Mouse (Mus musculus): ENCODE data around the gene Cfap221. TPM values are rescaled to one million over a fixed set of nuclear protein-coding genes. Genes with fewer than 3 reads are reported as not detected.
A peak's percentile ranks its signal among the peaks of the same experiment; 100 is the strongest.

Gene Cfap221
- polyA plus RNA-seq, 1 experiment from 2014 or later: 0.40 TPM

DNA sequence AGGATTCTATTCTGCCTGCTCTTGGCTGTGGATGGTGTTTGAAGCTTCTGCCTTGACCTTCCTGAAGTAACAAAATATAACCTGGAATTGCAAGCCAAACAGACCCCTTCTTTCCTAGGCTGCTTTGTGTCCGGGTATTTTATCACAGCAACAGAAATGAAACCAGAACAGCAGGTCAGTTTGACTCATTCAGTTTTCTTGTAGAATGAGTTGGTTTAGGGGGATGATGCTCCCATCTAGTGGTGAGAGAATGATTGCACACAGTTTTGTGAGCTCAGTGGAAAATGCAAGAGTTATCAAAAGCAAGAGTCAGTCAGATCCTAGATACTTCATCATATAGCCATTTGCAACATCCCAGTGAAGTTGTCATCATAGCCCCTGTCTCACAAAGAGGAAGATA, 67.3 kb downstream of the Cfap221 start:
- 0 out of 2 replicates have a peak, but pooled peaks have one; percentile 51 for ATAC-seq (ENCODE audit: low FRiP score, low read depth)
- Histone ChIP-seq H3K27ac (replicated peaks) (no peak overlapping the region), H3K4me3 (no peak overlapping the region), H3K4me1 (replicated peaks) (no peaks in the 10 kb centered on the region), H3K27me3 (no peaks in the 10 kb centered on the region), H3K9ac (no peak overlapping the region), H3K4me2 (no peak overlapping the region), H3K36me3 (no peaks in the 10 kb centered on the region), H3K9me3 (no peaks in the 10 kb centered on the region)
- 83% methylated on average over 1 of the region's 1 CpGs for WGBS

DNA sequence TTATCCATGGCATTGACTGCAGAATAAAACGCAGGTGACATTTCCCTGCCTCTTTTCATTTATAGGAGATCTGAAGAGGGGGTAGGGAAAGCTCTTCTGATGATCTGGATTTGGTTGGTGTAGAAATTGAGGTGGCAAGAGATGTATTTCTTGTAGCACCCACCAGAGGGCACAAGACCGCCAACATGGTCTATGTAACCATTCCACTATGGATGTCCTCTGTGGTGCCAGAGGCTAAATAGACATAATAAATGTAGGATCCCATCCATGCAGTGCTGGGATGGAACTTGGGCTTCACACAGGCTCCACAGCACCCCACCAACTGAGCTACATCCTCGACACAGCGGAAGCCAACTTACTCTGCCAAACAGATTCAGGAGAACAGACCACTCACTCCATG, 77.7 kb downstream of the Cfap221 start:
- ATAC-seq (ENCODE audit: low FRiP score, low read depth): no peak
- Histone ChIP-seq H3K4me1 (replicated peaks) (no peaks in the 10 kb centered on the region), H3K4me2 (no peak overlapping the region), H3K4me3 (no peak overlapping the region), H3K27ac (replicated peaks) (no peak overlapping the region), H3K36me3 (no peaks in the 10 kb centered on the region), H3K9ac (no peak overlapping the region), H3K9me3 (no peaks in the 10 kb centered on the region), H3K27me3 (no peaks in the 10 kb centered on the region)
- WGBS: 56% methylated on average over 4 of the region's 4 CpGs

DNA sequence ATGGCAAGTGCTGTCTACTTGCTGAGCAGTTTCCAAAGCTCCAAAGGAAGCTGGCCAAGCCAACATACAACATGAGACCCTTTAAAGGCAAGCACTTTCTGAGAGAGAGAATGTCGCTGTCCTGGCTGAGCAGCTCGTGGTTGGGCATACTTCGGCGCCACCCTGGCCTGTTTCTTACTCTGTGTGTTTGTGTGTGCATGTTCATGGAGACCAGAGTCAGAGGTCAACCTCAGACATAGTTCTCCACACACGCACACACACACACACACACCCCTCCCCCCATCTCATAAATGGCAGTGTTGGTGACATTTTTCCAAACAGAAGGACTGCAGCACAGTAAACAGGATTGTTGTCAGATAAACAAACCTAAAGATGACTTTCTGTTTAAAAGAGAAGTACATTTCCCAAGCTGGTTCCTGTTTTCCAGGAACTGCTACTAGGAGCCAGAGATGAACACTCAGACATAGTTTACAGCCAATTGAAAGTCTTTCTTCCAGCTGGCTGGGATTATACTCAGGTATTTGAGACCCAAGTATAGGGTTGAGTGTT, 80.1 kb downstream of the Cfap221 start:
- H3K4me2 ChIP-seq: no peak overlapping the region
- no peak overlapping the region for H3K27ac ChIP-seq (replicated peaks)
- H3K27me3 ChIP-seq: no peaks in the 10 kb centered on the region
- peaks cover 11% of the 10 kb centered on the region for H3K4me1 ChIP-seq (replicated peaks)
- no peaks in the 10 kb centered on the region for H3K36me3 ChIP-seq
- ATAC-seq (ENCODE audit: low FRiP score, low read depth): no peak
- no peaks in the 10 kb centered on the region for H3K9me3 ChIP-seq
- no peak overlapping the region for H3K4me3 ChIP-seq
- H3K9ac ChIP-seq: no peak overlapping the region
- 89% methylated on average over 5 of the region's 5 CpGs for WGBS

DNA sequence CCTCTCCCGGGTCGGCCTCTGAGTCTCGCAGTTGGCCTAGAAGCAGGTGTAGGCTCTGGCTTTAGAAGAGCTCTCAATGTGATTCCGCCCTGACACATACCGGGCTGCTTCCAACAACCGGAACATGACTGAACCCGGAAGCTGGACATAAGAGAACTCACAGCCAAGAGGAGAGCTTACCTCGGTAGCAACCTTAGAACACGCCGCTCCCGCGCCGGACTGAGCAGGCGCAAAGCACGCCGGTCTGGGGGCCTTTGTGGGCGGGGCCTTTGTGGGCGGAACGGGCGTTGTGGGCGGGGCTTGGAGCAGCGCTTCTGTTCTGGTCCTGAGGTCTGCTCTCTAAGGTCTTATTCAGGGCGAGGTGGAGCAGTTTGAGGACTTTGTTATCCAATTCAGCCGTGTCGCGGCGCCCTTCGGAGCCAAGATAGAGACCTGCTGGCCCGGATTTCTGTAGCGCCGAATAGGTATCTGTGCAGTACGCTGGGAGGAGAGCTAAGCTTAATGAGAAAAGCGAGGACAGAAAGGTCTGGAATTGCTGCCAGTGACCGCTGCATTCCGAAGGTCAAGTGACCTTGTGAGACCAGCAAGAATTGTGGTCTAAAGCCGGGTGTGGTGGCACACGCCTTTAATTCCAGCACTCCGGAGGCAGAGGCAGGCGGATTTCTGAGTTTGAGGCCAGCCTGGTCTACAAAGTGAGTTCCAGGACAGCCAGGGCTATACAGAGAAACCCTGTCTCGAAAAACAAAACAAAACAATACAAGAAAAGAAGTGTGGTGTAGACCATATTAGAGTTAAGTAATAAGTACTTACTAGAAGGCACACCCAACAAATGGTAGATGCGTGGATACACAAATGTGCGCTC, 83.8 kb downstream of the Cfap221 start, which contains the start of gene Tmem177:
Gene Tmem177, minus strand, starts transcription at position 256 of the 862 bp plus-strand sequence.
- Histone ChIP-seq H3K27ac (replicated peaks) (peak within 1 kb of the TSS; percentile 75), H3K9me3 (no peaks in the 10 kb centered on the region), H3K9ac (peak within 1 kb of the TSS; percentile 58), H3K4me1 (replicated peaks) (peaks cover 12% of the 10 kb centered on the region), H3K4me2 (peak within 1 kb of the TSS; percentile 73), H3K27me3 (no peaks in the 10 kb centered on the region), H3K36me3 (peaks cover 5% of the 10 kb centered on the region; the same call in 1 of the 2 replicates), H3K4me3 (peak within 1 kb of the TSS; percentile 64)
- ATAC-seq (ENCODE audit: low FRiP score, low read depth): peak; percentile 96
- WGBS: 11% methylated on average over 42 of the region's 42 CpGs

DNA sequence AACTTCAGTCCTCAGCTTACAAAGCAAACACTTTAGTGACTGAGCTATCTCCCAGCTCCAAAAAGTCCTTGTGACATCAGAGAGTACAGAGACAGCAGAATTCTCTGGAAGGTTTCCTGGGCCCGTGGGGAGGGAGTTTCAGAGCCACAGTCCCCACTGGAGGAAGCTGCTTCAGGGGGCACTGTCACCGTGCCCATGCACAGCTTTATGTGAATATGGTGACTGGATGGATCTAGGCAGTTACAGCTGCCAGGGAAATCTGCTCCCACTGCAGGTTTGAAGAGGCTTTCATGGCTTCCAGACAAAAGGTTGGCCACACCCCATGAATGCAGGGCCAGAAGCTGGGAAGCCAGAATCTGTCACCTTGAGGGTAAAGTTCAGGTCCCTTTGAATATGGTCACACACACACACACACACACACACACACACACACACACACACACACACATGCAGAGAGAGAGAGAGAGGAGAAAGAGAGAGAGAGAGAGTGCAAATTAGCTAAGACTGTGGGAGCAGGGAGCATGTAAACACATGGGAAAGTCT, 89.8 kb downstream of the Cfap221 start:
- no peak overlapping the region for H3K4me3 ChIP-seq
- H3K9me3 ChIP-seq: no peaks in the 10 kb centered on the region
- WGBS: 57% methylated on average over 2 of the region's 2 CpGs
- H3K9ac ChIP-seq: no peak overlapping the region
- peaks cover 14% of the 10 kb centered on the region for H3K4me1 ChIP-seq (replicated peaks)
- no peak overlapping the region for H3K27ac ChIP-seq (replicated peaks)
- H3K27me3 ChIP-seq: no peaks in the 10 kb centered on the region
- no peak overlapping the region for H3K4me2 ChIP-seq
- peaks cover 5% of the 10 kb centered on the region; the same call in 1 of the 2 replicates for H3K36me3 ChIP-seq
- ATAC-seq (ENCODE audit: low FRiP score, low read depth): no peak; the same call in 1 of the 2 replicates

DNA sequence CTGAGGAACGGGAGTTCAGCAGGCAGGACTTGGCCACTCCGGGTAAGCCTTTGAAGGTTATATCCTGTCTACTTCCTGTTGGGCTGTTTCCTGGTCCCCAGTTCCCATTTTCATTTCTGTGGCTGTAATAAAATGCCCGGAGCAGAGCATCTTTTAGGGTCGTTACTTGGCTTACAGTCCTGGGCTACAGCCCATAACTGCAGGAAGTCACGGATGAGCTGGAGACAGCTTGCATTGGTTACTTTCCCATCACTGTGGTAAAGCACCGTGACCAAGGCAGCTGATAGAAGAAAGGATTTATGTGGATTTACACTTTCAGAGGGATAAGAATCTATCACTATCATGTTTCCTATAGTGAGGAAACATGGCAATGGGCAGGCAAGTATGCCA, 93.8 kb downstream of the Cfap221 start:
- H3K9me3 ChIP-seq: no peaks in the 10 kb centered on the region
- H3K4me2 ChIP-seq: no peak overlapping the region
- peaks cover 25% of the 10 kb centered on the region for H3K4me1 ChIP-seq (replicated peaks)
- WGBS: 51% methylated on average over 6 of the region's 6 CpGs
- H3K27ac ChIP-seq (replicated peaks): peak overlapping the region; percentile 60
- no peak for ATAC-seq (ENCODE audit: low FRiP score, low read depth)
- H3K27me3 ChIP-seq: no peaks in the 10 kb centered on the region
- no peaks in the 10 kb centered on the region for H3K36me3 ChIP-seq
- no peak overlapping the region for H3K9ac ChIP-seq
- H3K4me3 ChIP-seq: no peak overlapping the region

DNA sequence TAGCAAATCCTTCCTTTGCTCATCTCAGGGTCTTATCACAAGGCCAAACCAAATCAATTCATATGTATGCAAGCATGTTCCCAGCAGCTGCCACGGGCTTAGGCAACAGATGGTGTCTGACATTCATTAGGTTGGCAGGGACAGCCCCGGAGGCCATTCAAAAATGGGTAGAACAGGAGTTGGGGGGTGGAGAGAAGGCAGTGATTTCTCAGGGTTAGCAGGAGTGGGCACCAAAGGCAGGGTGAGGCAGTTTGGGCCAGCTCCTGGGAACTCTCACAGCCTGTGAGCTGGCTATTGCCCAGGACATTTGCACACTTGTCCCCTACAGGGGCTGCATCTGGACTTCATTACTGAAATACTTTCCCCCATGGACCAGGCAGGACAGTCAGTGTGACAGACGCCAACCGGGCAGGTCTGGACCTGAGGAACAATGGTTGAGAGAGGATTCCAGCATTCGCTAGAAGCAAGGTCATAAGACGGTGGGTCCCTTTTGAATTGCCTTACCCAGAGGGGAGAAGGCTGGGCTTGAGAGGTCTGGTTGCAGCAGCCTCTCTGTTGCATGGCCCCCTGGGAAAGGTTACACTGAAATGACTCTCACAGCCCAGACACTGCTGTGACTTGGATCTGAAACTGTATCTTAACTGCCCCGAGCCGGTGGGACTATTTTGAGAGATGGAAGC, 94.3 kb downstream of the Cfap221 start:
- WGBS: 20% methylated on average over 8 of the region's 8 CpGs
- Histone ChIP-seq H3K4me2 (no peak overlapping the region), H3K4me1 (replicated peaks) (peaks cover 25% of the 10 kb centered on the region), H3K9ac (no peak overlapping the region), H3K27me3 (no peaks in the 10 kb centered on the region), H3K27ac (replicated peaks) (peak overlapping the region; percentile 60), H3K9me3 (no peaks in the 10 kb centered on the region), H3K36me3 (no peaks in the 10 kb centered on the region), H3K4me3 (no peak overlapping the region)
- peak; percentile 80 for ATAC-seq (ENCODE audit: low FRiP score, low read depth)

DNA sequence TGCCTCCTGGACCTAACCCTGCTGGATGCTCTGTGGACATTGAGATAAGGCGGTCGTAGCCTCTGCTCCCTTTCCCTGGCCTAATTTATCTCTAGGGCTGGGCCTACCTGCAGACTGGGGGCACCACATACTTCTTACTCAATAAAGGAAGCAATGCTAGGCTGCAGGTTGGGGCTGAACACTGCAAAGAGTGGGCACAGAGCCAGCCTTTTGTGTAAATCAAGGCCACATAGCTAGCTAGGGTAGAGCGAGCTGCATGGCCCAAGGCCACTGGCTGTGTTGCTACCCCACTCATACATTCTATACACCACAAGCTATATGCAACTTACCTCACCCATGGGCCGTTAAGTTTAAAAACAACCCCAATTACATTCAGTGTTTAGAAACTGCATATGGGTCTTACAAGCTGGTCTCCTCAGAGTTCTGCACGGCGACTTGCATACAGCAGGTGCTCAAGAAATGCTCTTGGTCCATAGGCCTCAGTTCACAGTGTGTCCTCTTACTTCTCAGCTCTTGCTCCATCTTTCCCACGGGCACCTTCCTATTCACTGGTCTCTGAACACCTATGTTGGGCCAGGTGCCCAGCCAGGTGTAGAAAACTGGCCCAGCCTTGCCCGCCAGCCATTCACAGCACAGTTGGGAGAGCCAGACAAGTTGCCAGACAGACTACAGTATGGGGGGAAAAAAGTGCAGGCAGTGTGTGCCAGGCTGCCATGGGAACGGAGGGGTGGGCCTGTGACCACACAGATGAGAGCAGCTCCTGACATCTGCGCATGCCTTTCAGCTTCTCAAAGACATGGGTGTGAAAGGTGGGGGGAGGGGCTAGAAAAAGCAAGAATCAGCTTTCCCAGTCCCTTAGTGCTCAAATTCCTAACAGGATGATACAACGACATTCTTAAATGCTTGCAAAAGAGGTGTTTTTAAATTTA, 97.6 kb downstream of the Cfap221 start:
- Histone ChIP-seq H3K4me1 (replicated peaks) (peaks cover 33% of the 10 kb centered on the region), H3K27me3 (no peaks in the 10 kb centered on the region), H3K4me3 (no peak overlapping the region), H3K9me3 (no peaks in the 10 kb centered on the region), H3K4me2 (no peak overlapping the region), H3K9ac (no peak overlapping the region), H3K27ac (replicated peaks) (no peak overlapping the region; the same call in 1 of the 2 replicates), H3K36me3 (no peaks in the 10 kb centered on the region)
- 66% methylated on average over 11 of the region's 11 CpGs for WGBS
- ATAC-seq (ENCODE audit: low FRiP score, low read depth): peak; percentile 60; the same call in 1 of the 2 replicates

DNA sequence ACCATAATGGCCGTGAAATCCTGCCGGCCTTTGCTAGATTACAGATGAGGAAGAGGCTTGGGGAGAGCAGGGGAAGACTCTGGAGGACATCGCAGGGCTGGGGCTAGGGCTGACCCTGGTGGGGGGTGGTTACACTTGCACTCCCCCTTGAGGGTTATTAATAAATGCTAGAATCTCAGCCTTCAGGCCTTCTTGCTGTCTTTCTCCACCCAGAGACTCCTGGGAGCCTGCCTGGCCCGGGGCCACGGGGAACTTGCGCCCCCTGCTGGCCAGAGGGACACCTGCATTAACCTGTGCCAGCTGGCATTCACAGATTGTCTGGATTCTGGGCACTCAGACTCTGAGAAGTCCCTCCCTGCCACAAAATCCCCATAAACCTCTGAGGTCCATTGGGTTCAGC, 102.1 kb downstream of the Cfap221 start:
- Histone ChIP-seq H3K4me1 (replicated peaks) (peaks cover 15% of the 10 kb centered on the region), H3K9me3 (no peaks in the 10 kb centered on the region), H3K36me3 (no peaks in the 10 kb centered on the region), H3K4me3 (no peak overlapping the region), H3K9ac (no peak overlapping the region), H3K4me2 (no peak overlapping the region), H3K27ac (replicated peaks) (no peak overlapping the region), H3K27me3 (no peaks in the 10 kb centered on the region)
- ATAC-seq (ENCODE audit: low FRiP score, low read depth): no peak
- 31% methylated on average over 6 of the region's 6 CpGs for WGBS

DNA sequence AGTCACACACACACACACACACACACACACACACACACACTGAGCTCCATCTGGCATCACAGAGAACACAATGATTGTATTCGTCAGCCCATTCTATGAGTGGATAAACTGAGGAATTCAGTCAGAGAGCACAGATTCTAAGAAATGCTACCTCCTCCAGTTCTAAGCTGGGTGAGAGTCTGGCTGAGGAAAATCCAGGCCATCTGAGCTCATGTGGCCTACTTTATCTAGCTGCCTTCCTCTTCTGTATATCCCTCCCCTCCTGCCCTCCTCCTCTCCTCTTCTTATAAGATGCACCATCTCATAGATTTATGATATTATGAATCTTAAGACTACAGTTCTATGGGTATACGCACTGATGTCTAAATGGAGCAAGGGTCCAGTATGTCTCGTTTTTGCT, 103.4 kb downstream of the Cfap221 start:
- Histone ChIP-seq H3K27ac (replicated peaks) (no peak overlapping the region), H3K4me2 (no peak overlapping the region), H3K9me3 (no peaks in the 10 kb centered on the region), H3K4me3 (no peak overlapping the region), H3K9ac (no peak overlapping the region), H3K36me3 (no peaks in the 10 kb centered on the region), H3K27me3 (no peaks in the 10 kb centered on the region), H3K4me1 (replicated peaks) (0 out of 2 replicates have a peak, but pooled peaks cover 8% of the 10 kb centered on the region)
- ATAC-seq (ENCODE audit: low FRiP score, low read depth): no peak
- WGBS: 82% methylated on average over 3 of the region's 3 CpGs

DNA sequence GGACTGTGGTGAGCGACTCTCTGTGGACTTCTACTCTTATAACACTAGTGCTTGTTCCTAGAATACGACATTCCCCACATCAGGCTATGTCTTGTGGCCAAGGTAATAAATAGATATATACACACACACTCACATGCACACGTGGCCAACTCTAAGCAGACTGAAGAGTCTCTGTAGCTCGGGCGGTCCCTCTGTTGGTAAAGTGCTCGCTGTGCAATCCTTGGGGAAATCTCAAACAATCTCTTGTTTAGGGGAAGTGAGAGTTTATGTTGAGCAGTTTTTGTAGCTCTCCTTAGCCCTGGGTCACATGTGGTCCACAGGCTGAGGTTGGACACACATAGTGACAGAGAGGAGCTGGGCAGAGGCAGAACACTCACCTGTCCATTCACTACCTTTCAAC, 104.1 kb downstream of the Cfap221 start:
- H3K27me3 ChIP-seq: no peaks in the 10 kb centered on the region
- no peak overlapping the region for H3K4me3 ChIP-seq
- no peak overlapping the region for H3K4me2 ChIP-seq
- H3K9me3 ChIP-seq: no peaks in the 10 kb centered on the region
- no peak for ATAC-seq (ENCODE audit: low FRiP score, low read depth)
- no peak overlapping the region for H3K9ac ChIP-seq
- 0 out of 2 replicates have a peak, but pooled peaks cover 8% of the 10 kb centered on the region for H3K4me1 ChIP-seq (replicated peaks)
- no peak overlapping the region for H3K27ac ChIP-seq (replicated peaks)
- 80% methylated on average over 6 of the region's 6 CpGs for WGBS
- no peaks in the 10 kb centered on the region for H3K36me3 ChIP-seq

Measured in hindbrain, embryonic 15.5 days (tissue).